Mouse (Mus musculus) ES-CJ7 (cell line): Measurements from ENCODE around the gene Zfand3.

Experiments used
- DNase-seq: peaks from one replicate; pipeline ENCODE4 v3.0.0; 2011; ENCODE audit warnings: low read depth, low spot score

The Zfand3 gene

DNA sequence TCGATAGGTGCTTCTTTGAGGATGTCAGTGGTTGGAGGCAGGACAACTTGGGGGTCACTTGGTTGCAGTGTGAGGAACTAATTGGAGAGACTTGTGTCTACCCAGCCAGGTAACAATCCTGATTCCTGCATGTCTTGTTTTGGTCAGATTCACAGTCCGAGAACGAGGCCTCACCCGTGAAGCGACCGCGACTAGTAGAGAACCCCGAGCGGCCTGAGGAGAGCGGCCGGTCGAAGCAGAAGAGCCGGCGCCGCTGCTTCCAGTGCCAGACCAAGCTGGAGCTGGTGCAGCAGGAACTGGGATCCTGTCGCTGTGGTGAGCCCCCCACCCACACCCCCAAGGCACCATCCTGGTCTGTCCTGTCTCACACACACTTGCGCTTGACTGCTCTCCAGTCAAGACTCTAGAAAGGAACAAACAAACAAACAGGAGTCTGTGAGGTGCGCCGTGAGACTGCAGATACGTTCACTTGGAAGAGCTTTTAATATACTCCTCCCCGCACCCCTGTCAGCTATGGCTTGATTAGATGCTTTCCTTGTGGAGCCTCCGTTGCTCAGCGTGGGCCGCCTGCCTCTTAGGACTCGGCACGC lies 188.0 kb downstream of the Zfand3 start:
- DNase-seq = no peak

DNA sequence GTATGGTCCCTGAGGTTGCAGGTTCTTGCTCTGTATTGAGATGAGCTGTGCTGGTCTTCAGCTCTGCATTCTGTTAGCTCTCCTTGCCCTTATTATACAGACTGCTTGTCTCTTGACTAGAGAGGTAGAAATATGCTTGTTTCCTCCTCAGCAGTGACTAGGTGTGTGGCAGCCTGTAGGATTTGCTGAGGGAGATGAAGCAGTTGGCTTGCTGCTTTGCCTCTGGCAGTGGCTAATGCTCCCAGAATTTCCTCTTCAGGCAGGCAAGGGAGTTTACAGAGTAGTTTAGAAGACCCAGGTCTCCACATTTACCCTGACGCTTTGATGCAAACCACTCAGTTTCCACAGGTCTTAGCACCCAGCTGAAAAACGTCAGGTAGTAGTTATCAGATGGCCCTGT lies 189.1 kb downstream of the Zfand3 start:
- no peak for DNase-seq

DNA sequence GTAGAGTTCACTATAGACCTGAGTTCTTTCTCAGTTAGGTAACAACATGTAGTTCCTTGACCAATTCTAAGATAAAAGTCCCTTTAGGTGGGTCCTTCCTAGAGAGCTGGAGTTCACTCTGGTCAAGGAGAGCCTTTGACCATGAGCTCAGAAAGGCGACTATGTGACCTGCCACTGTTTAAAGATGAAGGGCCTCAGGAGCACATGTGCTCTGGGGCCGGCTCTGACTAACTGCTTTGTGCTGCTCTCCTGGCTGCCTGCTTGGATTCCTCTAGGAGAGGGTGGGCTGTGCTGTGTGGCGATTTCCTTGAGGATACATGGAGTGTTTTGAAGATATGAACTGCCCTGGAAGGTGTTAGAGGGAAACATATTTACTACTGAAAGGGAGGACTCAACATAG lies 189.6 kb downstream of the Zfand3 start:
- DNase-seq = no peak

DNA sequence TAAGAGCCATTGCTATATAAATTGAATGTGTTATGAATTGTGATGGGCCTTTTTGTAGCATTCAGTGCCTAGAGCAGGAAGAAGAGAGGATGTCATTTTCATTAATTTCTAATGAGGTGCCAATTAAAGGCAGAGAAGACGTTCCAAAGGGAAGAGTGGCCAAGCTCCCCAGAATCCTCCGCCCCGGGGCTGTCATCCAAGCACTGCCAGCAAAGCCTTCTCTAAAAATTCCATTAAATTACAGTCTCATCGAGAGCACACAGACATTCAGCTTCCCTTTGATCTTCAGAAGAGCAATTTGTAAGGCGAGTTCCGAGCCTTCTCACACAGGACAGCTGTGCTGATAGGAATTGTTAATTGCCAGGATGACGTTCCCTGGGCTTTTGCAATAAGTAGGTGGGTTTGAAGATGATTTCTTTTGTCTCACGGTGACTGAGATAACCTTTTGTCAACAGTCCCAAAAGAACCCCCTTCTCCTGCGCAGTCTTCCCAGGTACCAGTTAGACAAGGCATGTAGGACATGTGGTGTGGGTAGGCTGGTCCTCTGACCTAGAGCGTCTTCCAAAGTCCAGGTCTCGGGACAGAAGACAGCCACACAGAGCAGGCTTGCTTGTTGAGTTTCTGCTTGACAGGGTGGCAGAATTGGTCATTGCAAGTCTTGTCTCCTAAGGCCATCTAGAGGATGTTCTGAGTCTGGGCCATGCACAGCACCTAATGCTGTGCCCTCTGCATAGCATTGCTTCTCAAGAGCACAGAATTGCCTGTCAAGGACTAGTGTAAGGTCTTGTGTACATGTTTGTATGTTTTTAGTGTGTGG lies 190.3 kb downstream of the Zfand3 start:
- no peak for DNase-seq

DNA sequence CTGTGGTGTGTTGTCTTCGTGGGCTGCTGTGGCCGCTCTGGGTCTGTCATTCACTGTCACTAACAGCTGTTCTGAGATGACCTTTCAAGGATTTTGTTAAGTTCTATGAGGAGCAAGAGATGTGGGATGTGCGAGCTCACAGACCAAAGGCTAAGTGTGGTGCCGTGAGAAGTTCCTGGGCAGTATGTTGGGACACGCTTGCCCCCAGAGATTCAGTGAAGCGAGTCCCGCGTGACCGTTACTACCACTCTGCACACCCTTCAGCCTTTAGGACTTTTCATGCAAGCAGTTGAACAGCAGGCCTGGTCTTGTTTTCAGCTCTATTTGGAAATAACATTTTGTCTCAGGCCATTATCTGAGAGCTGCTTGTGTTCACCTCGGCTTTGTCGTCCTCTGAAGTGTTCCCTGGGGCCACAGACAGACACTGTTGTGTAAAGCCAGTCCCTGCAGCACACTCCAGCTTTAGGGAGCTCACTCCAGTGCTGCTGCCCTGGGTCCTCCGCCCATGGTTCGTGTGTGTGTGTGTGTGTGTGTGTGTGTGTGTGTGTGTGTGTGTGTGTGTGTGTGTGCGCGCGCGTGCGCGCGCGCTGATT lies 191.2 kb downstream of the Zfand3 start:
- DNase-seq = no peak

DNA sequence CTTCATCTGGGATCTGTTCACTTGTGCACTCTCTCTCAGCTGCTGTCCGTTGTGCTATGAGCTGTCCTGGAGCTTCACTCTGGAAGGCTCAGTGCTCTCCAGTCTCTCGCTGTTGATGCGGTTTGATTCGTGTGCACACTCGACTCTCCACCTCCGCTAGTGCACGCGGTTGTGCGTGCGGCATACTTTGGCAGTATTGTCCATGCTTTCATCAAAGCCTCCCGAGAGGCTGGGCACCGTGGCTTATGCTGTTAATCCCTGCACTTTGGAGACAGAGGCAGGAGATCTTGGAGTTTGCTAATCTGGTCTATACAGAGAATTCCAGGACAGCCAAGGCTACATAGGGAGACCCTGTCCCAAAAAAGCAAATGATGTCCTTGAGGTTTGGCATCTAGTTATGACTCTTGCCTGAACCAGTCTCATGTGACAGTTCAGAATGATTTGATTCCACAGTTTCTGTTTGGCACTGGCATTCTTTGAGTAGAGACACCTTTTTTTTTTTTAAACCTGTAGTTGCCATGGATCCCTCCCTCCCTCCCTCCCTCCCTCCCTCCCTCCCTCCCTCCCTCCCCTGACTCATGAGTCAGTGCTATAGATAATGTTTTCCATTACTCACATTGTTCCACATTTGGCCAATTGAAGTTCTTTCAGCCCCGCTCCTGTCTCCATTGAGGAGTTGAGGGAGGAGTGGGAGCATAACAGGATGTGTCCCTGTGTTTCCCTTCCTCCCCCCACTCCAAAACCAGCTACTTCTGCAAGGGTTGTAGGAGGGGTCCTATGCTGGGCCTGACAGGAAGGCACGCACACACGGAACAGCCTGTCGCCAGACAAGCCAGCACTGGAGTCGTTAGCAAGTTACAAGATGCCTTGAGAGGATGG lies 192.1 kb downstream of the Zfand3 start:
- DNase-seq = no peak

DNA sequence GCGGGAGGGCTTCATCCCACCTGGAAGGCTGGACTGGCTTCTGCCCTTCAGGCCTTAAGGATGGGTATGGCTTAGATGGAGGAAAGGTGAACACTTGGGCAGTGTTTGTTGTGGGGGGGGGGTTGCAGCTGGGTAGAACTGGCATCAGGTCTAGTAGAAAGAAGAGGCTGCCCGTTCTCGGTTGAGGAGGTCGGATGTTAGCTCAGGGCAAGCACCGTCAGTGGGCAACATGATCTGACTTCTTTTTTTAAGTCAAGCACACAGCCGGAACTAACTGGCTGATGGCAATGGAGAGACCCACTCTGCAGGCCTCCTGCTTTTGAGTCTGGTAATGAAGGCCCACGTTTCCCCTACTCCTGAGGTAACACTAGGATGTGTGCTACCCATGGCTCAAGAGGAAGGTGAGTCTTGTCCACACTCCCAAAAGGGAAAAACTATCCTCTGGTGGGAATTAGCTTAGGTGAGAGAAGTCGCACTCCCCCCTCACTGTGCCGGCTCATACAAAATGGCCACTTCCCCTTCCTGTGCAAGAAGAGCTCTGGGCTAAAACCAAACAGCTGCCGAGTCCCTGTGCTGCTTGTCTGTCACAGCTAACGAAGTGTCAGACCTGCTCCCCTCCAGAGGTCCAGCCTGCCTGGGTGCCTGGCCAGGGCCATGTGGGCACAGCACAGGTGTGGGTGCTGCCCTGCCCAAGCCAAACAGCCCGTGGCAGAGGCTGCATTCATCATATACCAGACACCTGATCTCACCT lies 192.9 kb downstream of the Zfand3 start:
- no peak for DNase-seq

DNA sequence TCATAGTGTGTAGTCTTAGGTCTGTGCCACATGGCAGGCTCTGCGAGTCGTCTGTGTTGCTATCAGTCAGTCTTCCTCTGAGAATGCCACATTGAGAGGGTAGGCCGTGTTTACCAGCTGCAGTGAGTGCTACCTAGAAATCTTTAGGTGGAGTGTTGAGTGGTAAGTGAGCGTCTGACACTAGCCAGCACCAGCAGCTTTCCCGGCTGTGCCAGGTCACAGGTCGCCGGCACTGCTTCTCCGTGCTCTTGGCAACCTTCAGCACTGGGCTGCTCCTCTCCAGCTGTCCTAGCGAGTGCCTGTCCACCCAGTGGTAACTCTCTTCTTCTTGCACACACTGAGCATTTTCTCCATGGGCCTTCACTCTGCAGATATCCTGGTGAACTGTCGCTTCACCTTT lies 193.9 kb downstream of the Zfand3 start:
- DNase-seq = no peak

DNA sequence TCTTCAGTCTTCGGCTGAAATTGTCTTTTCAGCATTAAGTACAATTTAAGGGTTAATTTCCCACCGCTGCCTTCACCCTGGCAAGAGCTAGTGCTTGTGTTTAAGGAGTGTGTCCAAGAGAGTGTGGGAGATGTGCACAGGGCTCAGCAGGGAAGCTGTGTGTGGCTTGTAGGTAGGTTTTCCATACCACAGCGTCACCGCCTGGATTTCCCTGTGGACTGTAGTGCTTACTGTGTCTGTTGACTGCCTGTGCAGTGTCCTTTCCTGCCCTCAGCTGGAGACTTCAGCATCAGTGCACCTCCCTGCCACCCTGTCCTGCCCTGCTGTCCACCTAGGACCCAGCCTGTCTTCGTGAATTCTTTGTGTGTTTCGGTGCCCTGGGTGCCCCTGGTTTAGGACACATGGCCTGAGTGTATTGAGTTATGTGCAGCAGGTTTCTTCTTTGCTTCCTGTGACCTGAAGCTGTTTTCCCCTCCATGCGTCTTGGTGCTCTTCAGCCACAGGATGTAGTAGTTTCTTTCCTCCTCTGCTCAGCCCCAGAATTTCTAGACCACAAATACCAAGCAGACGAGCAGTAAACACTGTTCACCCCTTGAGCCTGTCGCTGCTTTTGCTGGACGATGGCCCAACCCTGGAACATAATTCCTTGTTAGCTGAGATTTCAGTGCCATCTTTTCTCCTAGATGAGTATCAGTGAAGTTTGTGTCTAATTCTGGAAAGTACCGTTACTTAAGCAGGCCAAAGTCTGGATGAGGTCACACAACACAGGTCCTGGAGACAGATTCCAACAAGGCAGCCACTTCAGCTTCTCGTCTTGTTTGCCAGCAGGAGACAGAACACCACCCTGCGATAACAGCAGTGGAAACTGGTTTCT lies 195.1 kb downstream of the Zfand3 start:
- no peak for DNase-seq

DNA sequence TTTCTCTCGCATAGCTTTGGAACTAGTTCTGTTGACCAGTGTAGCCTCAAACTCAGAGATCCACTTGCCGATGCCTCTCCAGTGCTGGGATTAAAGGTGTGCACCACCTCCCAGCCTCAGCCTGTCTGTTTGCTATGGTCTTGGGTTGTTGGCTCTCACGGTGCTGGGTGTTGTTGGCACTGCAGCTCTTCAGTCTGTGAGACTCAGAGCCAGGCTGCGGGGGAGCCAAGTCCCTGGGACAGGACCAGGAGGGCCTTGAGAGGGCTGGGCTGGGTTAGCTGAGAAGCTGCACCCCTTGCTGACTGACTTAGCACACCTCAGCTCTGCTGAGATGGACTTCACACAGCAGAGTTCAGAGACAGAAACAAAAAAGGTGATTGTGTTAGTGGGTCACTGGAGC lies 195.8 kb downstream of the Zfand3 start:
- no peak for DNase-seq

DNA sequence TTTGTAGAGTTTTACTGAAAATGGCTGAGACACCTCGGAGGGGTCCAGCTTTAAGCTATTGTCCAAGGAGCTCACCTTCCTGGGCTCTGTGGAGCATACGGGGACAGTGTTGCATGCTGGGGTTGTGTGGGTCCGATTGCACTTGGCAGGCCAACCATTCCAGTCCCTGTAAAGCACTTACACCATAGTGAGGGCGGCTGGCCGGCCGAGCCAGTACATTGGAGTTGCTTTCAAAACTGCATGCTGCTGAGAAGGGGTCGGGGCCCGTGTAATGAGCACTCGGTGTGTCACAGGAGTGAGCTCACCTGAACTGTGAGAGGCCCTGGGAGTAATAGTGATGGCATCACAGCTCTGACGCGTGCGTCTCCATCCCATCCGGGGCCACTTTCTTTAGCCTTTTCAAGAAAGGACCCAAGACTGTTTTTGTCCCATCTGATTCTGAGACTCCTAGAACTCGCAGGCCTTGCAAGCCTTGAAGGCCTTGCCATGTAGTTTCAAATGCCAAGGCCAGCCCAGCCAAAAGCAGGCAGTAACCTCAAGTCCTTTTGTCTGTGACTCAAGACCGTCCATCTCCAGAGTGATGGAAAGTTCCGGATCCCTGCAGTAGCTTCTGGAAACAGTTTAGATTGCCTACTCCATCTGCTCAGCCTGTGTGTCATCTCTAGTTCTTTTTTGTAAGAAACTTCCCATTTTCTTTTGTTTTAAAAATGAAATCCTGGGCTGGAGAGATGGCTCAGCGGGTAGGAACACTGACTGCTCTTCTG lies 200.7 kb downstream of the Zfand3 start:
- no peak for DNase-seq

DNA sequence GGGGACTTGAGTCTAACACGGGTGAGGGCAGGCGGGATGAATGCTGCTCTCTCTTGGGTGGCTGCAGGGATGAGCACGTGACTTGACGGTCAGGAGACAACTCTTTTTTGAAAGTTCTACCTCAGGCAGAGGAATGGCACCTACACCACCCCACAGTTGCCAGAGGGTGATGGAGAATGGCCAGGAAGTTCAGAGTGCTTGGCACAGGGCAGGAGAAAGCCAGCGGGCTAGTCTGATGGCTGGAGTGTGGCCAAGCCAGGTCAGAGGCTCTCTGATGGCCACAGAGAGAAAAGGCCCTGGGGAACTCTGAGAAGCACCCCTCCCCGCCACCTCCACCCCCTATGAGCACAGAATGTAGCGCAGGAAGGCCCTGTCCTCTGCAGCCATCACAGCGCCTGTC lies 205.7 kb downstream of the Zfand3 start:
- no peak for DNase-seq

DNA sequence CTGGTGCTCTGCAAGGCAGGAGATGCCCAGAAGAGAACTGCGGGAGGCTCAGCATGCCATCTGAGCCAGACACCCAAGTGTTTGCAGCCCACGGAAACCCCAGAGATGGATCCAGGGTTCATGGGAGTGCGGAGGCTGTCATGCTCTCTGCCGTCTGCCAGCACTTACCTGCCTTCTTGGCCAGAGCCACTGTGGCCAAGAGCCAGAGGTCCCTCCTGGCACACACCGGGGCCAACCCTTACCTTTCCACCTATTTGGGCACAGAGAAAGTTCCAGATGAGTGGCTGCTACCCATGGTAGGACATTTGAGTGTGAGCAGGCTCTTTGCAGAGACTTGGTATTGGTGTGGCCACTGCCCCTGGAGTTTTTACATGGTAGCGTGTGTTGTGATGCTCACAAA lies 206.4 kb downstream of the Zfand3 start:
- DNase-seq = no peak

DNA sequence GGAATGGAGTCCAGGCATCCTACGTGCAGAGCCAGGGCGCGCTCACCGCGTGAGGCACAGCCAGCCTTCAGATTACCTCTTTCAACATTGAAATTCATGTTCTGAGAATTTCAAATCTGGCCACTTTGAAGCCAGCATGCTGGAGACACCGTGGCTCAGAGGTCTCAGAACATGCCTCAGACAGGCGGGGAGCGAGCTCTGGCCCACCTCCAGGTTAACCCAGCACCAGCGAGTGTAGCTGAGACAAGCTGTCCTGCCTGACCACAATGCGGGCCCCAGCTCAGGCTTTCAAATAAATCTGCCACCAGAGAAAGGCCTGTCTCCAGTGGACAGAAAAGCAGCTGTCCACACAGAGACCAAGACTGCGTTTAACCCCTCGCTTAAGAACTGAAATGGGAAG lies 208.1 kb downstream of the Zfand3 start:
- no peak for DNase-seq

DNA sequence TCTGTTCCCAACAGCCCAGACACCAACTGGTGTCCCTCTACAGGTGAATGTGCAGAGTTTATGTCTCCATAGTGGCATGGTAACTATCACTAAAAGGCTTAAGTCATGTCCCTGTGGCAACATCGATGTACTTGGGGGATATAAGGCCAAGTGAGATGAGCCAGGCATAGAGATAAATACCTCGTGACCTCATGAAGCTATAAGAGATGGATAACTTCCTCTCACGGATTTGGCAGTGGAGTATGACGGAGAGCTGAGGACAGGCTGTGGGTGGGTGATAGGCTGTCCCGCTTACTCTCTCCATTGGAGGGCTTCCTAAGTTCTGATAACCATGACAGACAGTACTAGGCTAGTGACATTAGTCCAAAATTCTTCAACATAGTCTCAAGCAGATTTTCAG lies 208.8 kb downstream of the Zfand3 start:
- DNase-seq = no peak

DNA sequence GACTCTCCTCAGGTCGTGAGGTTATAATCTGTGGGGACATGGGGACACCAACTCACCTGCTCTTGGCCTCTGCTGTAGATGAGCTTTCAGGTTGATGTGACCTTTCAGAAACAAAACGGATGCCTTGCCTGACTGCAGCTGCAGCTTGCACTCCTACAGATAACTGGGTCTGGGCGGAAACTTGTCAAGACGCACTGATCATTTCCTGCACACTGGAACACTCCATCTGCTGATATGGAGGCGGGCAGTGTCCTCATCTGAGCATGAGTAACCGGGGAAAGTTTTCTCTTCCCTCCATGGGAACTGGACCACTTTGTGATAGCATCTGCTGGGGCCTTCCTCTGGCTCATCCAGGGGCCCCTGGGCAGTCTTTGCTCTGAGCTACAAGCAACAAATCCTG lies 209.9 kb downstream of the Zfand3 start:
- no peak for DNase-seq

DNA sequence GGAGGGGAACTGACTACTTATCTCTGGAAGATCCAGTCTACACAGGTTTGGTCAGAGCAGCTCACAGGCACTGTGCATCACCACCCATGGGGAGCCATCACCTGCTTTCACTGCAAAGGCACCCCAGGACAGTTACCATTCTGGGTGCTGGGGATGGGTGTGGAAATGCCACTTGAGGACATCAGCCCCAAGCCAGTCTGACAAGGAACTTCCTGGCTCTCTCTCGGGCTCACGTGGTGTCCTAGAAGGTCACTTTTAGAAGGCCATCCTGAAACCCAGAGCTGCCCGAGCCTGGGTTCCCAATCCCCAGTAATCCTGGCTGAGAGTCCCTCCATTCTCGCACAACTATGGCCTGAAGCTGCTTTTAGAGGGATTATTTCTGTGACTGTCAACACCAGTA lies 211.2 kb downstream of the Zfand3 start:
- DNase-seq = no peak

DNA sequence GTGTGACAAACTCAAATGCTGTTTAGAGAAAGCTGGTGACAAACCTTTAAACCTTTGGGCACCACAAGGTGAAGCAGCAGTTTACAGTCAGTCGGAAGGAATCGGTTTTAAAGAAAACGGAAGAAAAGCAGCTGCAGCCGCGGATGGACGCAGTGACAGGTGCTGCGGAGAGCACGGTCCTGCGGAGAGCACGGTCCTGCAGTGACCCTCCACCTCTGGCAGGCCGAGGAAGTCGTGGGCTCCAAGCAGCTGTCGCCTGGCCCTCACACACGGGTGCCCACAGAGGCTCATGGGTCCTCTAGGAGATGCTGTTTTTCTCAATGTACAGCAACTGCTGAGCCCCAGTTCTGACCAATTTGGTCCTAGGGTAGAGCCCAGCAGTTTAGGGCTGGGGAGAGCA lies 217.1 kb downstream of the Zfand3 start:
- no peak for DNase-seq

DNA sequence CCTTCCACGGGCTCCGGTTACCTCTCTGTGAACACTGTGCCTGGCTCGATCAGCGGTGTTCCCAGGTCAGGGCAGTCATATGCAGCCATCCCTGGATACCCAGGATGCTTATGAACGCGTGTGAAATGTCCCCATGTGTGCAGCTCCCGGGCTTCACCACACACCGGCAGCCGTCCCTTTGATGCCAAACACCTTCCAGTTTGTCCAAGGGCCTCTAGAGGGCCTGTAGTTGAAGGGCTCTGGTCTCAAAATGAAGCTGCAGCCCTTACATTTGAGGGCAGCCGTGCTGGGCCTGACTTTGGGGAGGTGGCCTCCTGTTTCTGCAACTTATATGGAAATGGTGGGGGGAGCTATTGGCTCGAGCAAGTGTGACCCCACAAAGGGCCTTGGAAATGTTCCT lies 217.8 kb downstream of the Zfand3 start:
- DNase-seq = no peak

DNA sequence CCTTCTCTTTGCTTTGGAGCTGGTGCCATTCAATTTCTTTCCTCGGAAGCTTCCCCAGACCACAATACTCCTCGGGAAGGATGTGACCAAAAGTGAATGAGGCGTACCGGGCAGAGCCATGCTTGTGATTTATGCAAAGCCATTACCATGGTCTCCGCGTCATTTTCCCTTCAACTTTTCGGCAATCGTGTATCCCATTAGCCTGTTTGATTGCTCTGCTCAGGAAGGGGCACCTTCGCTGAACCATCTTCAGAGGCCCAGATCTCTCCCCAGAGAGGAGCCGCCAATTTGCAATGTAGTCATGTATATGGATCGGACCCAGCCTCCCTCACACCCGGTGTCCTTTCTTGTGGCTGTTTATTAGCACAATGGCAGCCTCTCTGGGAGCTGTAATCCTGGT lies 218.3 kb downstream of the Zfand3 start:
- DNase-seq = no peak
